Mouse (Mus musculus) gastrocnemius, postnatal 25 days (tissue): ENCODE results near the gene Prr18. TPM values are rescaled to one million over a fixed set of nuclear protein-coding genes. Genes with fewer than 3 reads are reported as not detected.
A peak's percentile ranks its signal among the peaks of the same experiment; 100 is the strongest.

Source experiments
- DNase-seq: peaks from one replicate; pipeline ENCODE4 v3.0.0; 2022
- total RNA-seq, 2 experiments: library from RNA; stranded (reverse); gene quantifications; 1 replicate in 1 of 2; 2 replicates in 1 of 2; pipeline ENCODE4 v1.2.3; 2021

Prr18 gene
- total RNA-seq, 2 experiments from 2014 or later = 0.08 to 0.10 TPM

- no peak for DNase-seq
These were observed 3.4 kb downstream of the Prr18 start for GRCm38 (mm10) chr17:8340407-8341359.

DNA sequence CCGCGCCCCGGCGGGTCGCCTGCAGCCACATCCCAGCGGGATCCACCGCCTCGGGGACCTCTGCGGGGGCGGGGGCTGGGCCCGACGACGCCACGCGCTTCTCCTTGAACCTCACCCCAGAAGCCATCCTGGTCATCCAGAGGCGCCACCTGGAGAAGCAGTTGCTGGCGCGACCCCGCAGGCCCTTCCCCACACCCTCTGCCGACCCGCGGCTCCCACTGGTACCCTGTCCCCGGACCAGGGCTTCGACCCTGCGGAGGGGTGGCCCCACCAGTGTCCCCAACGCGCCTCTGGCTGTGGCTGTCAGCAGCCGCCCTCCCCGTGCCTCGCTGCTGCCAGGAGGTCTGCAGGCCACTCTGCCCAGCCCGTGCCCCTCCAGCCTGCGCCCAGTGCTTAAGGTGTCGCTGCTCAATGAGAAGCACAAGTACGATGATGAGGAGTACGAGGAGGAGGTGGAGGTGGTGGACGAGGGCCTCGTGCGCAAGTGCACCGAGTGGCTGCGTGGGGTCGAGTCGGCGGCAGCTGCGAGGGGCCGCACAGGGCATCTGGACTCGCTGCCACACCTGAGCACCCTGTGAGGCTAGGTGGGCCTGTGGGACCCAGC, 4.2 kb downstream of the Prr18 start:
- no peak for DNase-seq

DNA sequence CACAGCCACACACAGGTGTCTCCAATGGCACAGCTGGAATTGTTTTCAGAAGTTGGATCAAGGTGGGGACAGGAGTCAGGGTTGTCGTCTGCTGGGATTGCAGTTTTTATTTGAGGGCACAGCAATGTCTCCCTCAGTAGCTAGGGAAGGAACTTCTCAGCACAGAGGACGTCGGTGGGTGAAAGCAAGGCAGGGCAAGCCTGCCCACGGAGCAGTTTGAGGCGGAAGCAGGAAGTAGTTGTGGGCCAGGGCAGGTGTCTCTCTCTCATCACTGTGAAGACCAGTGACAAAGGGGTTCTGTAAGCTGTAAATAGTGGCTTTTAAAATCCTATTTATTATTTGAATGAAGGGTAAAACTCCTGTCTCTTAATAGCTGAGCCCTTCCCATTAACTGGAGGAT, 5.4 kb downstream of the Prr18 start:
- DNase-seq = no peak

- no peak for DNase-seq
These were observed 6.2 kb downstream of the Prr18 start for GRCm38 (mm10) chr17:8343416-8343815.

GRCm38 (mm10) chr17:8347765-8348285, 10.6 kb downstream of the Prr18 start:
- no peak for DNase-seq

- no peak for DNase-seq
These were observed 11.7 kb downstream of the Prr18 start for GRCm38 (mm10) chr17:8348941-8349340.

GRCm38 (mm10) chr17:8351088-8351487, 13.8 kb downstream of the Prr18 start:
- no peak for DNase-seq

GRCm38 (mm10) chr17:8355692-8356091, 18.4 kb downstream of the Prr18 start, which contains the start of gene T2:
T2 (plus strand) TSS chr17:8355992.
- DNase-seq = no peak

DNA sequence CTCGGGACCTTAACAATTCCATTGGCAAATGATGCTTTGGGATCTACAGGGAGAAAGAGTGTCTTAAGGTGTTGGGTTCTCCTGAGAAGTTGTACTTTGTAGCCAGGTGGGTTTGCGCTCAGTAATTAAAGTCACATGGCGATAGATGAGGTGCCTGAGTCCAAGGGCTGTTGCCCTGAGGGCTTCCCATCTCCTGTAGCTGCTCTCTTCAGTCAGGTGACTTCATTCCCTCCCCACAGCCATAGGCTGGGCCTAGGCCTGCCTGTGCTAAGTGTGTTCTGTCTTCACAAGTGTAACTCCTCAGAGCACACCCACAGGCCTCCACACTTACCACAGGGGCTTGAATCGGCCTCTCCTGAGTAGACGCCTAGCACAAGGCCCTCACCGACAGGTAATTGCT, 20.2 kb downstream of the Prr18 start:
- no peak for DNase-seq

DNA sequence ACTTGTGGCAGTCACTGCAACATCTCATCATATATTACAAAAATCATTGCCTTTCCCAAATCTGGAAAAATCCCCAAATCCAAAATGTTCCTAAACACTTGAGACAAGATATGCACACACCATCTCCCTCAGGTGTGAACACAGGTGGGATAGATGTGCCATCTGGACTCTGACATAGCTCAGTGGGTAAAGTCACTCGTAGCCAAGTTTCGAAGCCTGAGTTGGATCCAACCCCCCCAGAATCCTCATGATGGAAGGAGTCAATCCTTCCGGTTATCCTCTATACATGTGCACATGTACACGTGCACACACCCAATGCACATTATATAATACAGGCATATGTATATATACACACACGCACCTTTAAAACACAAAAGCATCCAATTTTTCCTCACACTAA, 23.6 kb downstream of the Prr18 start:
- no peak for DNase-seq

- no peak for DNase-seq
These were observed 24.2 kb downstream of the Prr18 start for GRCm38 (mm10) chr17:8361281-8362103.

DNA sequence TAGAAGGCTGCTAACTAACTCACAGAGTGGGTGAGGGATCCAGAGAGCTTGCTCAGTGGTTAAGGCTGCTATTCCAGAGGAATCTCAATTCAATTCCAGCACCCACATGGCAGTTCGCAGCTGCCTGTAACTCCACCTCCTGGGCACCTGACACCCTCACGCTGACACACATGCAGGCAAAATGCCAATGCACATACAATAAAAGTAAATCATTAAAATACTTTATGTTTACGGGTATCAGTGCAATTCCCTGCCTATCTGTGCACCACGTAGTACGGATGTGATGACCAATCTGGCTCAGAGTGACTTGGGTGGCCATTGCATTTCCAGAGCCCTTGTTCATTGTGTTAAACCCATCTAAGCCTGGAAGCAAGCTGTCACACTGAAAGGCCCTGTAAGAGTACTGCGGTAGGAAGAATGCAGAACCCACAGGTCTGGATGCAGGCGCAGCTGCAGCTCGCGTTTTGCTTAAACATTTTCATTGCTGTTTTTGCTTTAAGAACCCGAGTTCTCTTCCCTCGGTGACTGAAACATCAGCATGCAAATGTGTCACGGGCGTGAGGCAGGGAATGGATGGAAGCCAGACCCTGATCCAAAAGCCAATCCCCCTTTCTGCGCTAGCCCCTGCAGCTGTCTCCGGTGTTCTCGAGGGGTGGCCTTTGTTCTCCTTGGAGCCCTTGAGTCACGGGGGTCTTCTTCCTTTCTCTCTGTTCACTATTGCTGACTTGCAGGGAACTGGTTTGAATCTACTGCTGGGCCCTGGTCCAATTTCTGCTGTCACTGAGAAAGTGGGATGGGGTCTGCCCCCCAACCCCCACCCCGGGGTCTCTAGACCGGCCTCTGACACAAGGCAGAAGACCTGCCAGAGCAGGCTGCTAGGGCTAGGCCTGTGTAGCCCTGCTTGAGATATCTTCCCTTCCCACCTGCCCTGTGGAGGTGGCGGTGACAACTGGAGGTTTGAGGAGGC, 30.5 kb downstream of the Prr18 start:
- DNase-seq = no peak

DNA sequence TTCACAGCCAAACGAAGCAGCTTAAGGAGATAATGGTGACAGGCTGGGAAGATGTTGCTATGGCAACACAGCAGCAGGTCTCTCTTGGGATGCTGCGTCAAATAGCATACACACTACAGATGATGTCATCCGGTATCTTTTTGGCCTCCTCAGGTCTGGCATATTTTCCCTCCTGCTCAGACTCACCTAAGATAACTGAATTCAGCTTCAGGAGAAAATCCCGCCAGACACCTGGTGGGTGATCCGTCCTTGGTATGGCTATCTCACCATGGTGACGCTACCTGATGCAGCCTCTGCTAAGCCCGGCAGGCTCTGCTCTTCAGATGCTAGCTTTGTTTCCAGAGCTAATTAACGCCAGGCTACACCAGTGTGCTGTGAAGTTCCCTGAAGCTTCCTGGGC, 31.3 kb downstream of the Prr18 start:
- no peak for DNase-seq

GRCm38 (mm10) chr17:8369171-8369570, 31.9 kb downstream of the Prr18 start:
- no peak for DNase-seq

GRCm38 (mm10) chr17:8370634-8371229, 33.5 kb downstream of the Prr18 start:
- DNase-seq = no peak

GRCm38 (mm10) chr17:8371834-8372233, 34.6 kb downstream of the Prr18 start:
- peak; percentile 44 for DNase-seq

- peak; percentile 51 for DNase-seq
These were observed 35.2 kb downstream of the Prr18 start for GRCm38 (mm10) chr17:8372286-8373046.

- no peak for DNase-seq
These were observed 40.0 kb downstream of the Prr18 start for GRCm38 (mm10) chr17:8377298-8377697.

DNA sequence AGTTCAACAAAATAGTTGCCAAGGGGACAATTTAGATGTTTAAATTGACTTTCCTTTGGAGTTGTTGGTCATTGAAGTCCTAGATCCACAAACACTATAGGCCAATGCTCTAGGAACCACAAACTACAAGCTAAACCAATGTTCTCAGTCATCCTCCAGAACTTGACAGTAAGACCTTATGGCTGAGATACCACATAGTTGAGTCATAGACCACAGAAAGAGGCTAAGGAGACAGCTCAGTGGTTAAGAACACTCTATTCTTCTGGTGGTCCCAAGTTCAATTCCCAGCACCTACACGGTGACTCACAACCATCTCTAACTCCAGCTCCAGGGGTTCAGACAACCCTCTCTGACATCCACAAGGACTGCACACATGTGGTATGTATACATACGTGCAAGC, 48.2 kb downstream of the Prr18 start:
- DNase-seq = no peak

DNA sequence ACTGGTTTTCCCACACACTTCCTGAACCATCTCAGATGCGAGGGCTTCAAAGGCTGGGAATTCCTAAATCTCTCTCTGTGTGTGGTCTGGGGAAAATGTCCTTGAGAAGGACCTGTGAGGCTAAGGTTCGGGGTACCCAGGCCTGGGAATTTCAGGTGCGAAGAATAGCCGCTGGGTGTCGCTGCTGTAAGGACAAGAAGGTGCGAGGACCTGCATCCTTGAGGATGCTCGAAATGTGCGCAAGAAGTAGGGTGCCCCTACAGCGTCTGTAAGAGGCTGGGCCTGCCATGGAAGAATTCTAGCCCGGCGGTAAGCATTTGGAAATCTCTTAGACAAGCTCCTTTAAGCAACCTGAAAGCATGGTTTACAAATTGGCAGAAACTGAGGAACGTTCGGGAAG, 51.2 kb downstream of the Prr18 start:
- DNase-seq = no peak
